Mouse (Mus musculus): ENCODE results near the gene Macf1.

Gene Macf1

GRCm38 (mm10) chr4:123684260-123684659, at the start of gene Macf1:
Macf1 (minus strand) TSS chr4:123684360.
- no peak for DNase-seq

GRCm38 (mm10) chr4:123733532-123733931, 49.4 kb upstream of the Macf1 start:
- no peak for DNase-seq

- no peak for DNase-seq
Observed at GRCm38 (mm10) chr4:123732921-123733320, 48.8 kb upstream of the Macf1 start.

- peak; percentile 65 to 69 for DNase-seq
Observed at GRCm38 (mm10) chr4:123732163-123732910, 48.2 kb upstream of the Macf1 start.

GRCm38 (mm10) chr4:123721761-123722160, 37.6 kb upstream of the Macf1 start:
- no peak for DNase-seq

GRCm38 (mm10) chr4:123718434-123718780, 34.2 kb upstream of the Macf1 start:
- no peak for DNase-seq

GRCm38 (mm10) chr4:123717574-123718433, 33.6 kb upstream of the Macf1 start, which contains the start of gene Ndufs5:
Ndufs5 (minus strand) TSS chr4:123718202.
- DNase-seq = peak; percentile 98

- no peak for DNase-seq
Observed at GRCm38 (mm10) chr4:123712431-123712830, 28.3 kb upstream of the Macf1 start.

- no peak for DNase-seq
Observed at GRCm38 (mm10) chr4:123707340-123707739, 23.2 kb upstream of the Macf1 start.

- no peak for DNase-seq
Observed at GRCm38 (mm10) chr4:123705340-123705739, 21.2 kb upstream of the Macf1 start.

- no peak for DNase-seq
Observed at GRCm38 (mm10) chr4:123693384-123693783, 9.2 kb upstream of the Macf1 start.

- no peak for DNase-seq
Observed at GRCm38 (mm10) chr4:123692071-123692470, 7.9 kb upstream of the Macf1 start.

- DNase-seq = no peak
Observed at GRCm38 (mm10) chr4:123690311-123690710, 6.2 kb upstream of the Macf1 start.

GRCm38 (mm10) chr4:123687025-123687781, 3.0 kb upstream of the Macf1 start:
- peak; percentile 67 to 68 for DNase-seq

- DNase-seq = peak; percentile 53 to 60
Observed at GRCm38 (mm10) chr4:123686368-123687024, 2.3 kb upstream of the Macf1 start.

GRCm38 (mm10) chr4:123685506-123686242, 1.5 kb upstream of the Macf1 start:
- peak; percentile 85 to 89 for DNase-seq

- DNase-seq = peak in 1 of 2 experiments; percentile 31
Observed at GRCm38 (mm10) chr4:123685046-123685445, 886 bp upstream of the Macf1 start.

GRCm38 (mm10) chr4:123682291-123682690, 1.9 kb downstream of the Macf1 start:
- DNase-seq = peak in 1 of 2 experiments; percentile 30

GRCm38 (mm10) chr4:123680962-123681361, 3.2 kb downstream of the Macf1 start:
- DNase-seq = no peak

GRCm38 (mm10) chr4:123677060-123677804, 6.9 kb downstream of the Macf1 start:
- DNase-seq = peak; percentile 57 to 65

GRCm38 (mm10) chr4:123670598-123670997, 13.6 kb downstream of the Macf1 start:
- no peak for DNase-seq
